Mouse (Mus musculus) CD4-positive helper T cell, adult 2 months (primary cell): ENCODE data around the gene Rwdd2b.

Experiments
- DNase-seq: peaks from one replicate; pipeline ENCODE4 v3.0.0-alpha.2; 2012; ENCODE audit warnings: low read depth, missing footprints, low spot score

The Rwdd2b gene

GRCm38 (mm10) chr16:87420662-87421061 is 19.7 kb downstream of the Rwdd2b start:
- no peak for DNase-seq

GRCm38 (mm10) chr16:87405001-87405400 is 35.4 kb downstream of the Rwdd2b start:
- peak; percentile 34 for DNase-seq

GRCm38 (mm10) chr16:87393813-87394548 is 46.4 kb downstream of the Rwdd2b start:
- peak; percentile 58 for DNase-seq

GRCm38 (mm10) chr16:87387444-87387977 is 52.9 kb downstream of the Rwdd2b start:
- DNase-seq: no peak

GRCm38 (mm10) chr16:87384366-87384765 is 56.0 kb downstream of the Rwdd2b start:
- DNase-seq: no peak
